Mouse (Mus musculus): ENCODE measurements around the gene Gnb1l. TPM values are rescaled to one million over a fixed set of nuclear protein-coding genes. Genes with fewer than 3 reads are reported as not detected.

Gnb1l gene
- polyA plus RNA-seq (2015; fragmentation: Nextera tagmentation; extraction: Ambion mirVana), result 14.8 and 16.7 TPM in 2 replicates

- Histone ChIP-seq H3K4me1 (replicated peaks) (peaks cover 24% of the 10 kb centered on the region), H3K36me3 (peaks cover 13% of the 10 kb centered on the region), H3K27me3 (no peaks in the 10 kb centered on the region), H3K9me3 (no peaks in the 10 kb centered on the region), H3K4me2 (peak within 1 kb of the TSS; percentile 80), H3K27ac (replicated peaks) (peak within 1 kb of the TSS; percentile 88), H3K4me3 (peak within 1 kb of the TSS; percentile 75), H3K9ac (peak within 1 kb of the TSS; percentile 81)
- ATAC-seq (ENCODE audit: low FRiP score, low read depth), result peak; percentile 99
- WGBS, result under 1% methylated on average over 50 of the region's 51 CpGs
These were observed at the start of gene Gnb1l, which contains the start of gene Rtl10 for GRCm38 (mm10) chr16:18498558-18498990. Gene Gnb1l (plus strand): TSS chr16:18498713. Gene Rtl10 (plus strand): TSS chr16:18498901.

- H3K36me3 ChIP-seq, result peaks cover 9% of the 10 kb centered on the region; the same call in 1 of the 2 replicates
- no peak for ATAC-seq (ENCODE audit: low FRiP score, low read depth)
- 97% methylated on average over 4 of the region's 4 CpGs for WGBS
These were observed 49.5 kb upstream of the Gnb1l start for GRCm38 (mm10) chr16:18449005-18449404.

GRCm38 (mm10) chr16:18451486-18452181 is 46.9 kb upstream of the Gnb1l start:
- no peak for ATAC-seq (ENCODE audit: low FRiP score, low read depth)
- WGBS, result 59% methylated on average over 9 of the region's 9 CpGs
- no peak overlapping the region for H3K9ac ChIP-seq
- no peaks in the 10 kb centered on the region for H3K4me1 ChIP-seq (replicated peaks)
- no peak overlapping the region for H3K27ac ChIP-seq (replicated peaks)
- H3K4me3 ChIP-seq, result no peak overlapping the region
- H3K9me3 ChIP-seq, result no peaks in the 10 kb centered on the region
- H3K36me3 ChIP-seq, result no peaks in the 10 kb centered on the region
- H3K27me3 ChIP-seq, result no peaks in the 10 kb centered on the region
- no peak overlapping the region for H3K4me2 ChIP-seq

More at GRCm38 (mm10) chr16:18449005-18449404, 49.5 kb upstream of the Gnb1l start:
- H3K9ac ChIP-seq, result no peak overlapping the region
- no peaks in the 10 kb centered on the region for H3K4me1 ChIP-seq (replicated peaks)
- no peak overlapping the region for H3K4me3 ChIP-seq
- H3K9me3 ChIP-seq, result no peaks in the 10 kb centered on the region
- H3K27me3 ChIP-seq, result no peaks in the 10 kb centered on the region
- H3K27ac ChIP-seq (replicated peaks), result no peak overlapping the region
- H3K4me2 ChIP-seq, result no peak overlapping the region

- Histone ChIP-seq H3K27ac (replicated peaks) (no peak overlapping the region), H3K4me2 (no peak overlapping the region), H3K27me3 (no peaks in the 10 kb centered on the region), H3K4me3 (no peak overlapping the region), H3K4me1 (replicated peaks) (no peaks in the 10 kb centered on the region), H3K9ac (no peak overlapping the region), H3K9me3 (no peaks in the 10 kb centered on the region), H3K36me3 (no peaks in the 10 kb centered on the region)
- WGBS, result 78% methylated on average over 8 of the region's 8 CpGs
- ATAC-seq (ENCODE audit: low FRiP score, low read depth), result no peak
These were observed 46.1 kb upstream of the Gnb1l start for GRCm38 (mm10) chr16:18452361-18452862.

- Histone ChIP-seq H3K4me2 (no peak overlapping the region), H3K27ac (replicated peaks) (no peak overlapping the region), H3K4me1 (replicated peaks) (peaks cover 1% of the 10 kb centered on the region; the same call in 1 of the 2 replicates), H3K9me3 (no peaks in the 10 kb centered on the region), H3K27me3 (peaks cover 7% of the 10 kb centered on the region), H3K36me3 (no peaks in the 10 kb centered on the region), H3K4me3 (no peak overlapping the region), H3K9ac (no peak overlapping the region)
- WGBS, result 52% methylated on average over 5 of the region's 5 CpGs
- no peak; the same call in 1 of the 2 replicates for ATAC-seq (ENCODE audit: low FRiP score, low read depth)
These were observed 44.7 kb upstream of the Gnb1l start for GRCm38 (mm10) chr16:18453846-18454245.

GRCm38 (mm10) chr16:18455407-18455806 is 43.1 kb upstream of the Gnb1l start:
- peaks cover 7% of the 10 kb centered on the region for H3K27me3 ChIP-seq
- no peak overlapping the region for H3K4me3 ChIP-seq
- no peak overlapping the region for H3K27ac ChIP-seq (replicated peaks)
- ATAC-seq (ENCODE audit: low FRiP score, low read depth), result no peak
- no peaks in the 10 kb centered on the region for H3K9me3 ChIP-seq
- no peak overlapping the region for H3K9ac ChIP-seq
- H3K36me3 ChIP-seq, result no peaks in the 10 kb centered on the region
- 87% methylated on average over 6 of the region's 6 CpGs for WGBS
- no peak overlapping the region for H3K4me2 ChIP-seq
- H3K4me1 ChIP-seq (replicated peaks), result peaks cover 17% of the 10 kb centered on the region

- Histone ChIP-seq H3K36me3 (no peaks in the 10 kb centered on the region), H3K4me1 (replicated peaks) (peaks cover 18% of the 10 kb centered on the region), H3K27ac (replicated peaks) (no peak overlapping the region), H3K4me3 (no peak overlapping the region), H3K9ac (no peak overlapping the region), H3K4me2 (no peak overlapping the region), H3K9me3 (no peaks in the 10 kb centered on the region), H3K27me3 (peaks cover 7% of the 10 kb centered on the region)
- ATAC-seq (ENCODE audit: low FRiP score, low read depth), result no peak
These were observed 39.9 kb upstream of the Gnb1l start for GRCm38 (mm10) chr16:18458661-18459060.

GRCm38 (mm10) chr16:18459335-18459954 is 39.1 kb upstream of the Gnb1l start:
- Histone ChIP-seq H3K9me3 (no peaks in the 10 kb centered on the region), H3K36me3 (no peaks in the 10 kb centered on the region), H3K4me2 (peak overlapping the region; percentile 46), H3K4me1 (replicated peaks) (peaks cover 18% of the 10 kb centered on the region), H3K27me3 (peaks cover 7% of the 10 kb centered on the region), H3K9ac (peak overlapping the region; percentile 30), H3K27ac (replicated peaks) (peak overlapping the region; percentile 63; the same call in 1 of the 2 replicates), H3K4me3 (peak overlapping the region; percentile 6; the same call in 1 of the 2 replicates)
- ATAC-seq (ENCODE audit: low FRiP score, low read depth), result peak; percentile 35; the same call in 1 of the 2 replicates
- 11% methylated on average over 12 of the region's 12 CpGs for WGBS

- WGBS, result under 1% methylated on average over 11 of the region's 11 CpGs
- Histone ChIP-seq H3K4me2 (peak overlapping the region; percentile 46), H3K4me3 (peak overlapping the region; percentile 6; the same call in 1 of the 2 replicates), H3K27me3 (peaks cover 7% of the 10 kb centered on the region), H3K27ac (replicated peaks) (peak overlapping the region; percentile 63; the same call in 1 of the 2 replicates), H3K36me3 (no peaks in the 10 kb centered on the region), H3K9ac (peak overlapping the region; percentile 30), H3K9me3 (no peaks in the 10 kb centered on the region), H3K4me1 (replicated peaks) (peaks cover 18% of the 10 kb centered on the region)
- ATAC-seq (ENCODE audit: low FRiP score, low read depth), result peak; percentile 86
These were observed 38.5 kb upstream of the Gnb1l start for GRCm38 (mm10) chr16:18459955-18460370.

GRCm38 (mm10) chr16:18460826-18461225 is 37.7 kb upstream of the Gnb1l start:
- WGBS, result 92% methylated on average over 3 of the region's 3 CpGs
- ATAC-seq (ENCODE audit: low FRiP score, low read depth), result no peak
- Histone ChIP-seq H3K27ac (replicated peaks) (no peak overlapping the region), H3K4me3 (no peak overlapping the region), H3K36me3 (no peaks in the 10 kb centered on the region), H3K27me3 (peaks cover 7% of the 10 kb centered on the region), H3K9ac (no peak overlapping the region), H3K4me2 (no peak overlapping the region), H3K9me3 (no peaks in the 10 kb centered on the region), H3K4me1 (replicated peaks) (peaks cover 18% of the 10 kb centered on the region)

GRCm38 (mm10) chr16:18462031-18462430 is 36.5 kb upstream of the Gnb1l start:
- Histone ChIP-seq H3K27ac (replicated peaks) (no peak overlapping the region), H3K4me1 (replicated peaks) (peaks cover 18% of the 10 kb centered on the region), H3K4me3 (no peak overlapping the region), H3K4me2 (no peak overlapping the region), H3K36me3 (no peaks in the 10 kb centered on the region), H3K9me3 (no peaks in the 10 kb centered on the region), H3K9ac (no peak overlapping the region), H3K27me3 (peaks cover 7% of the 10 kb centered on the region)
- ATAC-seq (ENCODE audit: low FRiP score, low read depth), result no peak
- WGBS, result 50% methylated on average over 9 of the region's 9 CpGs

- Histone ChIP-seq H3K27me3 (peaks cover 7% of the 10 kb centered on the region), H3K4me1 (replicated peaks) (peaks cover 18% of the 10 kb centered on the region), H3K9me3 (no peaks in the 10 kb centered on the region), H3K9ac (no peak overlapping the region), H3K36me3 (no peaks in the 10 kb centered on the region), H3K4me2 (no peak overlapping the region), H3K4me3 (no peak overlapping the region), H3K27ac (replicated peaks) (no peak overlapping the region)
- WGBS, result 59% methylated on average over 8 of the region's 8 CpGs
- no peak for ATAC-seq (ENCODE audit: low FRiP score, low read depth)
These were observed 35.9 kb upstream of the Gnb1l start for GRCm38 (mm10) chr16:18462598-18462997.

All from hindbrain, embryonic 15.5 days (tissue).